ENCODE assay signal across 11 mouse cellular contexts in genomic region chr5:63648187-63648586, GRCm38 (mm10). TPM values are rescaled to one million over a fixed set of nuclear protein-coding genes. Genes with fewer than 3 reads are reported as not detected.
DNase-seq lines count a peak whose midpoint lies in the region; ATAC-seq and TF ChIP-seq lines count a peak whose summit lies in the region.
"Had no signal": no experiment of that assay in that cellular context is flagged by ENCODE, and none has a peak within 500 bp of the region (broad histone marks: within the 10 kb centered on the region; RNA-seq: fewer than 3 reads in every experiment).

No protein-coding gene starts in this region.

- peaks cover 15% of the 10 kb centered on the region for H3K4me1 ChIP-seq in kidney, postnatal 0 days (replicated peaks; ENCODE audit: insufficient read depth, low read length)
- no peaks in the 10 kb centered on the region for H3K4me1 ChIP-seq in hindbrain, embryonic 16.5 days (ENCODE audit: control insufficient read depth, insufficient read depth, low read depth, low read length)

- no peak overlapping the region for H3K9ac ChIP-seq in kidney, postnatal 0 days (ENCODE audit: low read depth, low read length)
- no peak overlapping the region for H3K9ac ChIP-seq in hindbrain, embryonic 16.5 days (ENCODE audit: low read depth, low read length)

- H3K4me3 ChIP-seq in kidney, postnatal 0 days (replicated peaks; ENCODE audit: low read depth, low read length), result no peak overlapping the region
- no peak overlapping the region for H3K4me3 ChIP-seq in hindbrain, embryonic 16.5 days (ENCODE audit: low read length)

- H3K9me3 ChIP-seq in kidney, postnatal 0 days (replicated peaks; ENCODE audit: low read length), result no peaks in the 10 kb centered on the region
- H3K9me3 ChIP-seq in hindbrain, embryonic 16.5 days (ENCODE audit: control insufficient read depth, low read length), result no peaks in the 10 kb centered on the region
- H3K9me3 ChIP-seq: kidney, embryonic 15.5 days had no signal

- peak; percentile 39; the same call in 1 of the 2 replicates for TF ChIP-seq CTCF in kidney, postnatal 0 days (IDR thresholded peaks at IDR 0.05; ENCODE audit: low read depth)
- TF ChIP-seq CTCF in brain, embryonic 14.5 days (IDR thresholded peaks at IDR 0.05; ENCODE audit: borderline replicate concordance, extremely low read depth, insufficient read depth, insufficient read length), result peak; percentile 43; the same call in 1 of the 2 replicates

- peak; percentile 21 for DNase-seq in kidney, postnatal 0 days (ENCODE audit: low spot score)
- no peak for DNase-seq in kidney, postnatal 14 days
- DNase-seq in brain, embryonic 14.5 days (ENCODE audit: low read depth), result peak; percentile 54
- peak; percentile 39 for DNase-seq in retina, embryonic 14.5 days (ENCODE audit: low spot score)
- DNase-seq in urinary bladder, postnatal 36 days (ENCODE audit: low spot score in 2 of 2), result no peak
- no peak for DNase-seq in MN1 (ENCODE audit: low spot score)
- DNase-seq in ovary, postnatal 36 days (ENCODE audit: low spot score), result no peak
- DNase-seq: lung, adult 18-20 months; thymus, adult 18-20 months had no signal

- H3K27ac ChIP-seq in kidney, postnatal 0 days, result no peak overlapping the region
- no peak overlapping the region for H3K27ac ChIP-seq in hindbrain, embryonic 16.5 days (ENCODE audit: low read depth, low read length)
- H3K27ac ChIP-seq: kidney, embryonic 15.5 days had no signal

- H3K27me3 ChIP-seq in kidney, postnatal 0 days (ENCODE audit: insufficient read depth, low read length), result peaks cover 29% of the 10 kb centered on the region
- no peaks in the 10 kb centered on the region for H3K27me3 ChIP-seq in hindbrain, embryonic 16.5 days (replicated peaks; ENCODE audit: control insufficient read depth, insufficient read depth, low read length)

- WGBS in kidney, postnatal 0 days, result 31% methylated on average over 2 of the region's 2 CpGs
- WGBS in hindbrain, embryonic 16.5 days, result 27% methylated on average over 2 of the region's 2 CpGs

- TF ChIP-seq POLR2A in brain, embryonic 14.5 days (IDR thresholded peaks at IDR 0.05; ENCODE audit: borderline replicate concordance, extremely low read depth, insufficient read depth, insufficient read length, poor library complexity, severe bottlenecking), result no peak

- no peak for ATAC-seq in kidney, postnatal 0 days (replicated peaks; ENCODE audit: low FRiP score, low read depth)
- peak; percentile 67 for ATAC-seq in hindbrain, embryonic 16.5 days

- H3K36me3 ChIP-seq in kidney, postnatal 0 days (ENCODE audit: insufficient read depth, low read length), result no peaks in the 10 kb centered on the region
- H3K36me3 ChIP-seq in hindbrain, embryonic 16.5 days (ENCODE audit: control insufficient read depth, insufficient read depth, low read length), result no peaks in the 10 kb centered on the region
- H3K36me3 ChIP-seq: kidney, embryonic 15.5 days had no signal

- H3K4me2 ChIP-seq in kidney, postnatal 0 days (ENCODE audit: low read length), result no peak overlapping the region
- H3K4me2 ChIP-seq in hindbrain, embryonic 16.5 days (ENCODE audit: low read length), result peak overlapping the region; percentile 94

RNA-seq across cellular contexts. Expression of gene Nwd2, which starts 0.7 kb away (rescaled TPM):
- polyA plus RNA-seq in kidney, postnatal 0 days (2015; fragmentation: Nextera tagmentation; extraction: Ambion mirVana), result 0.43 TPM in 2 replicates
- 3.1 and 9.1 TPM in 2 replicates for polyA plus RNA-seq in brain, embryonic 14.5 days (2012; rRNA removed)
- polyA plus RNA-seq in hindbrain, embryonic 16.5 days (2015; fragmentation: Nextera tagmentation; extraction: Ambion mirVana), result 12.1 and 12.6 TPM in 2 replicates

Comparison
In these comparisons a context has a peak if more than half of its experiments do, and no peak if none do; other contexts are left out.
1. DNase-seq: peak in kidney, postnatal 0 days (single experiment), brain, embryonic 14.5 days (single experiment) and retina, embryonic 14.5 days (single experiment); none in kidney, postnatal 14 days (single experiment), urinary bladder, postnatal 36 days (0 of 2), MN1 (single experiment) and ovary, postnatal 36 days (single experiment).